In genomic region chr19:29551128-29551527, GRCm38 (mm10) we compare ENCODE assay signal across 27 mouse cellular contexts.
"Had no signal": no experiment of that assay in that cellular context is flagged by ENCODE, and none has a peak within 500 bp of the region (broad histone marks: within the 10 kb centered on the region; RNA-seq: fewer than 3 reads in every experiment).

No protein-coding gene starts in this region.

- H3K36me3 ChIP-seq: limb, embryonic 10.5 days; limb, embryonic 13.5 days; limb, embryonic 15.5 days; liver, embryonic 12.5 days; liver, embryonic 13.5 days; liver, embryonic 15.5 days; lung, embryonic 15.5 days; midbrain, embryonic 10.5 days; midbrain, embryonic 12.5 days; midbrain, embryonic 13.5 days; midbrain, embryonic 15.5 days had no signal

- H3K9ac ChIP-seq: limb, embryonic 12.5 days; limb, embryonic 13.5 days; limb, embryonic 15.5 days; liver, embryonic 12.5 days; liver, embryonic 13.5 days; liver, embryonic 14.5 days; liver, embryonic 15.5 days; liver, postnatal 0 days; lung, embryonic 14.5 days; lung, embryonic 15.5 days; midbrain, embryonic 12.5 days; midbrain, embryonic 13.5 days; midbrain, embryonic 15.5 days had no signal

- H3K9me3 ChIP-seq: limb, embryonic 10.5 days; limb, embryonic 12.5 days; limb, embryonic 13.5 days; limb, embryonic 15.5 days; liver, embryonic 12.5 days; liver, embryonic 13.5 days; liver, embryonic 15.5 days; lung, embryonic 15.5 days; megakaryocyte, embryonic 14.5 days; midbrain, embryonic 10.5 days; midbrain, embryonic 12.5 days; midbrain, embryonic 13.5 days; midbrain, embryonic 15.5 days had no signal

- H3K4me3 ChIP-seq: limb, embryonic 10.5 days; limb, embryonic 12.5 days; limb, embryonic 13.5 days; limb, embryonic 15.5 days; liver, embryonic 12.5 days; liver, embryonic 13.5 days; liver, embryonic 15.5 days; lung, embryonic 15.5 days; megakaryocyte, embryonic 14.5 days; midbrain, embryonic 10.5 days; midbrain, embryonic 12.5 days; midbrain, embryonic 13.5 days; midbrain, embryonic 15.5 days; myocyte had no signal

- DNase-seq: left cerebral cortex, postnatal 4 days; liver; liver, embryonic 13.5 days; liver, postnatal 0 days; lung, adult 18-20 months; lung, adult 2 months; lung, embryonic 14.5 days; lung, postnatal 10 days; lung, postnatal 14 days; lung, postnatal 36 days; lung, postnatal 4 days; midbrain, embryonic 14.5 days had no signal

- H3K27me3 ChIP-seq: limb, embryonic 12.5 days; limb, embryonic 13.5 days; limb, embryonic 15.5 days; liver, embryonic 12.5 days; liver, embryonic 13.5 days; liver, embryonic 15.5 days; lung, embryonic 15.5 days; megakaryocyte, embryonic 14.5 days; midbrain, embryonic 12.5 days; midbrain, embryonic 13.5 days; midbrain, embryonic 15.5 days had no signal

- H3K27ac ChIP-seq: limb, embryonic 10.5 days; limb, embryonic 12.5 days; limb, embryonic 13.5 days; limb, embryonic 15.5 days; liver, embryonic 12.5 days; liver, embryonic 13.5 days; liver, embryonic 14.5 days; liver, embryonic 15.5 days; lung, embryonic 15.5 days; macrophage; midbrain, embryonic 10.5 days; midbrain, embryonic 12.5 days; midbrain, embryonic 13.5 days; midbrain, embryonic 15.5 days had no signal

- H3K4me1 ChIP-seq: limb, embryonic 10.5 days; limb, embryonic 12.5 days; limb, embryonic 13.5 days; limb, embryonic 15.5 days; liver, embryonic 13.5 days; liver, embryonic 15.5 days; lung, embryonic 15.5 days; megakaryocyte, embryonic 14.5 days; midbrain, embryonic 10.5 days; midbrain, embryonic 12.5 days; midbrain, embryonic 13.5 days; midbrain, embryonic 15.5 days had no signal
